Mouse (Mus musculus) CD4-positive, CD25-positive, alpha-beta regulatory T cell, adult 2 months (primary cell): ENCODE measurements around the gene Lrrc8d.

Source experiments
- DNase-seq: peaks from one replicate; pipeline ENCODE4 v3.0.0-alpha.2; 2012; ENCODE audit warnings: low read depth, low spot score

The Lrrc8d gene

GRCm38 (mm10) chr5:105816118-105816517, 116.3 kb downstream of the Lrrc8d start:
- no peak for DNase-seq

GRCm38 (mm10) chr5:105817248-105817976, 117.6 kb downstream of the Lrrc8d start:
- DNase-seq, result no peak

GRCm38 (mm10) chr5:105818411-105818810, 118.6 kb downstream of the Lrrc8d start:
- no peak for DNase-seq

GRCm38 (mm10) chr5:105821390-105821789, 121.6 kb downstream of the Lrrc8d start:
- DNase-seq, result no peak

- DNase-seq, result no peak
Measured at GRCm38 (mm10) chr5:105822521-105823498, 123.0 kb downstream of the Lrrc8d start.

- DNase-seq, result no peak
Measured at GRCm38 (mm10) chr5:105824282-105824681, 124.5 kb downstream of the Lrrc8d start.

- no peak for DNase-seq
Measured at GRCm38 (mm10) chr5:105824827-105825226, 125.1 kb downstream of the Lrrc8d start.

GRCm38 (mm10) chr5:105826916-105827510, 127.2 kb downstream of the Lrrc8d start:
- DNase-seq, result no peak

- no peak for DNase-seq
Measured at GRCm38 (mm10) chr5:105828050-105828449, 128.3 kb downstream of the Lrrc8d start.

- no peak for DNase-seq
Measured at GRCm38 (mm10) chr5:105829008-105829586, 129.3 kb downstream of the Lrrc8d start.

- no peak for DNase-seq
Measured at GRCm38 (mm10) chr5:105832140-105832539, 132.4 kb downstream of the Lrrc8d start.

GRCm38 (mm10) chr5:105833923-105834322, 134.2 kb downstream of the Lrrc8d start:
- DNase-seq, result no peak

GRCm38 (mm10) chr5:105836006-105836405, 136.2 kb downstream of the Lrrc8d start:
- DNase-seq, result no peak

GRCm38 (mm10) chr5:105839740-105840310, 140.1 kb downstream of the Lrrc8d start:
- DNase-seq, result peak; percentile 32

GRCm38 (mm10) chr5:105844044-105844753, 144.4 kb downstream of the Lrrc8d start:
- no peak for DNase-seq

- no peak for DNase-seq
Measured at GRCm38 (mm10) chr5:105845041-105845440, 145.3 kb downstream of the Lrrc8d start.

- no peak for DNase-seq
Measured at GRCm38 (mm10) chr5:105847726-105848125, 148.0 kb downstream of the Lrrc8d start.

- DNase-seq, result peak; percentile 53
Measured at GRCm38 (mm10) chr5:105849222-105849621, 149.5 kb downstream of the Lrrc8d start.

GRCm38 (mm10) chr5:105849643-105850042, 149.9 kb downstream of the Lrrc8d start:
- no peak for DNase-seq

- no peak for DNase-seq
Measured at GRCm38 (mm10) chr5:105853271-105853670, 153.5 kb downstream of the Lrrc8d start.

- no peak for DNase-seq
Measured at GRCm38 (mm10) chr5:105857486-105857885, 157.7 kb downstream of the Lrrc8d start.
